Mouse (Mus musculus) CH12F3 (cell line): ENCODE data around the gene Kctd10.

Experiments
- in situ Hi-C: fragments of 300-500 bp; cut with MboI; formaldehyde crosslinking; loops from 2 replicates; pipeline ENCODE4 v1.14.3; 2020; ENCODE audit warnings: low sequenced_read_pairs

Kctd10 gene

GRCm38 (mm10) chr5:114379763-114380162 is 545 bp downstream of the Kctd10 start:
- in situ Hi-C loops, result no loop called here

- in situ Hi-C loops, result no loop called here
Measured at GRCm38 (mm10) chr5:114378936-114379335, 1.4 kb downstream of the Kctd10 start.

- in situ Hi-C loops, result no loop called here
Measured at GRCm38 (mm10) chr5:114378177-114378920, 2.0 kb downstream of the Kctd10 start.

GRCm38 (mm10) chr5:114374409-114375213 is 5.7 kb downstream of the Kctd10 start:
- in situ Hi-C loops, result no loop called here

- in situ Hi-C loops, result no loop called here
Measured at GRCm38 (mm10) chr5:114373581-114373980, 6.7 kb downstream of the Kctd10 start.

GRCm38 (mm10) chr5:114373174-114373573 is 7.1 kb downstream of the Kctd10 start:
- in situ Hi-C loops, result no loop called here

- in situ Hi-C loops, result no loop called here
Measured at GRCm38 (mm10) chr5:114372565-114372964, 7.7 kb downstream of the Kctd10 start.

GRCm38 (mm10) chr5:114371731-114372473 is 8.4 kb downstream of the Kctd10 start:
- in situ Hi-C loops, result no loop called here

GRCm38 (mm10) chr5:114371331-114371730 is 9.0 kb downstream of the Kctd10 start:
- in situ Hi-C loops, result no loop called here

- in situ Hi-C loops, result no loop called here
Measured at GRCm38 (mm10) chr5:114370371-114370776, 9.9 kb downstream of the Kctd10 start.

GRCm38 (mm10) chr5:114369921-114370320 is 10.4 kb downstream of the Kctd10 start:
- in situ Hi-C loops, result no loop called here

GRCm38 (mm10) chr5:114368803-114369496 is 11.4 kb downstream of the Kctd10 start:
- in situ Hi-C loops, result no loop called here

- in situ Hi-C loops, result no loop called here
Measured at GRCm38 (mm10) chr5:114368121-114368520, 12.2 kb downstream of the Kctd10 start.

- in situ Hi-C loops, result no loop called here
Measured at GRCm38 (mm10) chr5:114365043-114365752, 15.1 kb downstream of the Kctd10 start.

- in situ Hi-C loops, result no loop called here
Measured at GRCm38 (mm10) chr5:114360968-114361367, 19.3 kb downstream of the Kctd10 start.

- in situ Hi-C loops, result no loop called here
Measured at GRCm38 (mm10) chr5:114359586-114359985, 20.7 kb downstream of the Kctd10 start.

- in situ Hi-C loops, result no loop called here
Measured at GRCm38 (mm10) chr5:114358833-114359232, 21.5 kb downstream of the Kctd10 start.

GRCm38 (mm10) chr5:114356936-114357751 is 23.2 kb downstream of the Kctd10 start:
- in situ Hi-C loops, result no loop called here

GRCm38 (mm10) chr5:114356250-114356935 is 23.9 kb downstream of the Kctd10 start:
- in situ Hi-C loops, result no loop called here
